Mouse (Mus musculus): ENCODE results near the gene Apba2. TPM values are rescaled to one million over a fixed set of nuclear protein-coding genes. Genes with fewer than 3 reads are reported as not detected.

The Apba2 gene
- polyA plus RNA-seq, 1 experiment from 2014 or later = 10.8 TPM

DNA sequence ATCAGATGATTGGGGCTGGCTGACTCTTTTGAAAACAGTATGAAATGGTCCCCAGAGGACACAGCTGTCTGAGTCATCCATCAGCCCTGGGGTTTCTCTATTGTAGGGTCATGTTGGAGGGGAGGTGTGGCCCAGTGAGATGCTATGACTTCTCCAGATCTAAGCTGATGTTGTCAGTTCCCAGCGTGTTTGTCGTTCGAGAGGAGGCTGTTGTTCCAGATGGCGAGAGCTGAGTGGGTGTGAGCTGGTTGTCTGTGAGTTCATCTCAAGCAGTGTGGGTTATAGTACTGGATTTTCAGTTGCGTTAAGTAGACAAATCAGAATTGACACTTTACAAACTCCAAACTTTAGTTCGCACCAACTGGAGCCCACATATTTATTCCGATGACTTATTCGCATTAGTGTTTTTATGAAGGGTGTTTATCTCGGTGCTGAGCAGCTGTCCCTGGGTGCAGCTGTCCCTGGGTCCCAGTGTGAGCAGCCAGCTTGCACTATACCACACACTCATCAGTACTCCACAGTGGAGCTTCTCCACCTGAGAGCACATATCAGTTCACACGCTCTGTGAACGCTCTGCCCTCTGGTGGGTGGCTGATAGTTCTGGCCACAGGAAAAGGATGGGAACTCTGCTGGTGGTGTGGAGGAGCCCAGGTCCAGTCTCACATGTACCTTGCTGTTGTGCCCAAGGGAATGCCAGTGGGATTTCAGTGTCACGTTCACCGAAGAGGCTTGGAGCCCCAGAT, 208.2 kb downstream of the Apba2 start:
- ATAC-seq (ENCODE audit: insufficient number of reproducible peaks, insufficient read depth, low FRiP score, low TSS enrichment, low read depth) = no peak
- H3K4me1 ChIP-seq = no peaks in the 10 kb centered on the region
- H3K27me3 ChIP-seq = no peaks in the 10 kb centered on the region
- no peaks in the 10 kb centered on the region for H3K9me3 ChIP-seq
- no peak overlapping the region for H3K4me3 ChIP-seq
- no peaks in the 10 kb centered on the region for H3K36me3 ChIP-seq
- no peak overlapping the region for H3K27ac ChIP-seq
- H3K4me2 ChIP-seq = no peak overlapping the region
- H3K9ac ChIP-seq = no peak overlapping the region
- WGBS = 84% methylated on average over 13 of the region's 13 CpGs

DNA sequence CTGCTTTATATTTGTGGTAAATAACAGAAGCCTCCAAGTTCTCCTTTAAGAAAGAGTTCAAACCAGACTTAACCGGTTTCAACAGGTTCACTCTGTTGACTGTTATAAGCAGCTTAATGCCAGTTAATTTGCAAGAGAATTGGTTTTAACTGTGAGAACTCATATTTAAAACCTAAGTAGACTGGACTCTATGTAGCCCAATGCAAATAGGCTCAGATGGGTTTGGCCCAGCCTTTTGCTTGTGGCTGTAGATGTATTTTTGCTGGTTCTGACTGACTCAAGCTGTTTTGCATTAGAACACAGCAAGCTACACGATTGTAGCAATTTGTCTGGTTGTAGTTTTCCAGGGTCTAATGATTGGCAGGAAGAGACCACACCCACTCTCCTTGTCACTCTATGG, 214.8 kb downstream of the Apba2 start:
- H3K9me3 ChIP-seq = no peaks in the 10 kb centered on the region
- 57% methylated on average over 2 of the region's 2 CpGs for WGBS
- H3K4me3 ChIP-seq = no peak overlapping the region
- H3K27me3 ChIP-seq = no peaks in the 10 kb centered on the region
- no peak overlapping the region for H3K9ac ChIP-seq
- no peaks in the 10 kb centered on the region for H3K4me1 ChIP-seq
- no peak overlapping the region for H3K4me2 ChIP-seq
- no peaks in the 10 kb centered on the region for H3K36me3 ChIP-seq
- H3K27ac ChIP-seq = no peak overlapping the region
- no peak for ATAC-seq (ENCODE audit: insufficient number of reproducible peaks, insufficient read depth, low FRiP score, low TSS enrichment, low read depth)

DNA sequence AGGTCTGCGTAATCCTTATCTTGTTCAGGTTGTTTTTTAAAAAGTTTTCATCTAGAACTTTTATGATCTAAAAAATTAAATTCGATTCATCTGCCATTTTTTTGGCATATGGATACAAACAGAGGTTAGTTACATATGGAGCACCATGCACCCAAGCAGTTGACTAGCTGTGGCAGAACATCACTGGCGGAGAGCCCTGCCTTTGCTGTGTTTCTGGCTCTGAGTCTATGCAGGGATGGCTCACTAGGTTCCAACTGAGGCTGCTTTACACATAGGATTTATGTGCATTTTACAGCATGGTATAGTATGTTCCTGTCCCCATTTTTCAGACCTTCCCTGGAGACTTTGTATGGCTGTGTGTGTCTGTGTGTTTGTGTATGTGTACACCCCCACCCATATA, 221.8 kb downstream of the Apba2 start:
- Histone ChIP-seq H3K9ac (no peak overlapping the region), H3K36me3 (no peaks in the 10 kb centered on the region), H3K9me3 (no peaks in the 10 kb centered on the region), H3K27ac (no peak overlapping the region), H3K27me3 (no peaks in the 10 kb centered on the region), H3K4me1 (no peaks in the 10 kb centered on the region), H3K4me3 (no peak overlapping the region), H3K4me2 (no peak overlapping the region)
- 81% methylated on average over 3 of the region's 3 CpGs for WGBS
- ATAC-seq (ENCODE audit: insufficient number of reproducible peaks, insufficient read depth, low FRiP score, low TSS enrichment, low read depth) = no peak

DNA sequence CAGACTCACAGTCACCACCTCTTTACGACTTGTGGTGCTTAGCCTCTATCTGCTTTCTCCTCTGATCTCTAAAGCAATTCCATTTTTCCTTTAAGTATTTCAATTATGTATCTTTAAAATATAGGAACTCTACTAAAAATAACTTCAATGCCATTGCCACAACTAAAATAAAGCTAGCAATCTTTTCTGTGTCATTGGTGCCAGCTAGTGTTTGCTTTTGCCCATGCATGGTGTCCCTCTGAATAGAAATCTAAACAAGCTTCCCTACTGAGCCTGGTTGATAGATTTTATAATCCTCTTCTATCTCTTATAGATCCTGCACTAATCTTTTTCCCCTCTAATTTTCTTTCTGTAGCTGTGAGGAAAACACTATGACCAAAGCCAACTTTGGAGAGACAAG, 222.9 kb downstream of the Apba2 start:
- H3K4me1 ChIP-seq = no peaks in the 10 kb centered on the region
- no peak overlapping the region for H3K4me2 ChIP-seq
- no peak overlapping the region for H3K27ac ChIP-seq
- 93% methylated on average over 1 of the region's 1 CpGs for whole genome bisulfite sequencing
- no peak overlapping the region for H3K4me3 ChIP-seq
- H3K36me3 ChIP-seq = no peaks in the 10 kb centered on the region
- H3K27me3 ChIP-seq = no peaks in the 10 kb centered on the region
- H3K9me3 ChIP-seq = no peaks in the 10 kb centered on the region
- no peak overlapping the region for H3K9ac ChIP-seq
- no peak for ATAC-seq (ENCODE audit: insufficient number of reproducible peaks, insufficient read depth, low FRiP score, low TSS enrichment, low read depth)

DNA sequence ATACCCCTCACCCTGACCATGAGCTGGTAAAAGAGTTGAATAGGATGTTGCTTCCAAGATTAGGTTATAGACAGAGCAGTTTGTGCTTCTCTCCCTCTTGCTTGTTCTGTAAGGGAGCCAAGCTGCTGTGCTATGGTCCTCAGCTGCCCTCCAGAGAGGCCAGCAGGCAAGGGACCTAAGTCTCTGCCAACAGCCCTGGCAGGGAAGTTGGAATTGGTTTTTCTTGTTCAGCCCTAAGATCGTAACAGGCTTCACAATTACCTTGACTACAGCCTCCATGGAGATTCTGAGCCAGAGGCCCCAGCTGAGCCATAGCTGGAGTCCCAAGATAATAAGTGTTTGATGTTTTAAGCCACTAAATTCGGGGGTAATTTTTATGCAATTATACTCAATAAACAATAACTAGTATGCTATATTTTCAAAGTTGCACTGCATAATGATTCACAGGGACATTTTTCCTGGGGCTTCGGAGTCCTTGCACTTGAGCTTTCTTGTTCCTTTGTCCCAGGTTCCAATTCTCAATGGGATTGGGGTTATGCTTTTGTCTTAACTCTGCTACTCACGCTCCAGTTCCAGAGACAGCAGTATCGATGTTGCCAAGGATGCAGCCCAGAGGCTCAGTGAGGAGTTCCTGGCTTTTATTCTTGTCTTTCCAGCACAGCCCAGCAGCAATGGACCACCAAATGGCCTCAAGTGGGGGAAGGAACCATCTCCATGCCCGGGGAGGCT, 224.6 kb downstream of the Apba2 start:
- Histone ChIP-seq H3K9ac (no peak overlapping the region), H3K4me2 (no peak overlapping the region), H3K27ac (no peak overlapping the region), H3K9me3 (no peaks in the 10 kb centered on the region), H3K4me3 (no peak overlapping the region), H3K36me3 (no peaks in the 10 kb centered on the region), H3K27me3 (no peaks in the 10 kb centered on the region), H3K4me1 (no peaks in the 10 kb centered on the region)
- 67% methylated on average over 6 of the region's 6 CpGs for WGBS
- no peak for ATAC-seq (ENCODE audit: insufficient number of reproducible peaks, insufficient read depth, low FRiP score, low TSS enrichment, low read depth)

DNA sequence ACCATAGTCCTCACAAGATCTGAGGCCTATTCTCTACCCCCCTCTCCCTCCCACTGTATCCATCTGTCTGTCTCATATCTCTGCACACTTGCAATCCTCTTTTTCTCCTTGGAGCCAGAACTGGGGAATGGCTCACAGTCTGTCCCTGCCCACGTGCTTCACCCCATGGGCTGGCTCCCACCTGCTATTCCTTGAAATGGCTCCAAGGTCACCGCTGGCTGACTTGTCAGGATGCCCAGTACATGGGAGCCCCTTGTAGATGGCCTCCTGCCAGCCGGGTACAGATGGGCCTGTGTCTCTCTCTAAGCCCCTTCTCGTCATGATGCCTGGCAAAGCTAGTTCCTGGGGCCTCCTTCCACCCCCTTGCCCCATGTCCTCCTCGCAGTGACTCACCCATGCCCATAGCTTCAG, 226.7 kb downstream of the Apba2 start:
- Histone ChIP-seq H3K36me3 (no peaks in the 10 kb centered on the region), H3K4me2 (no peak overlapping the region), H3K27ac (no peak overlapping the region), H3K27me3 (no peaks in the 10 kb centered on the region), H3K4me1 (no peaks in the 10 kb centered on the region), H3K9ac (no peak overlapping the region), H3K9me3 (no peaks in the 10 kb centered on the region), H3K4me3 (no peak overlapping the region)
- ATAC-seq (ENCODE audit: insufficient number of reproducible peaks, insufficient read depth, low FRiP score, low TSS enrichment, low read depth) = no peak
- WGBS = 77% methylated on average over 5 of the region's 5 CpGs

DNA sequence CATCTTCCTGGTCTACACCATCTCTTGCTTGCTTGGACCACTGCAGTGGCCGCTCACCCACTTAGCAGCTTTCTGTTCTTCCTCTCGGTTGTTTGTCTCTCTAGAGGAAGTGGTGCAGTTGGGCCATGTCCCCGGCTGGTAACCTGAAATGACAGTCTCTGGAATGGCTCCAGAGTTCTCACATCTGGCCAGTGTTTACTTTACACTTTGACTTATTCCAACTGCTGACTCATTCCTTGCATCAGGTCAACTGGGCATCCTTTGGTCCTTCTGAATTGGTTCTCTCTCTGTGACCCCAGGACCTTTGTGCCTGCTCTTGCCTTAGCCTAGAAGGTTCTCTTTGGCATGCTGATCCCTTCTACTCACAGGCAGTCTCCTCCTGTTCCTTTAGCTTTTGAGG, 227.3 kb downstream of the Apba2 start:
- H3K36me3 ChIP-seq = no peaks in the 10 kb centered on the region
- no peaks in the 10 kb centered on the region for H3K27me3 ChIP-seq
- no peaks in the 10 kb centered on the region for H3K9me3 ChIP-seq
- no peak overlapping the region for H3K4me3 ChIP-seq
- H3K4me2 ChIP-seq = no peak overlapping the region
- 83% methylated on average over 3 of the region's 3 CpGs for WGBS
- ATAC-seq (ENCODE audit: insufficient number of reproducible peaks, insufficient read depth, low FRiP score, low TSS enrichment, low read depth) = no peak
- no peak overlapping the region for H3K9ac ChIP-seq
- H3K4me1 ChIP-seq = no peaks in the 10 kb centered on the region
- no peak overlapping the region for H3K27ac ChIP-seq

DNA sequence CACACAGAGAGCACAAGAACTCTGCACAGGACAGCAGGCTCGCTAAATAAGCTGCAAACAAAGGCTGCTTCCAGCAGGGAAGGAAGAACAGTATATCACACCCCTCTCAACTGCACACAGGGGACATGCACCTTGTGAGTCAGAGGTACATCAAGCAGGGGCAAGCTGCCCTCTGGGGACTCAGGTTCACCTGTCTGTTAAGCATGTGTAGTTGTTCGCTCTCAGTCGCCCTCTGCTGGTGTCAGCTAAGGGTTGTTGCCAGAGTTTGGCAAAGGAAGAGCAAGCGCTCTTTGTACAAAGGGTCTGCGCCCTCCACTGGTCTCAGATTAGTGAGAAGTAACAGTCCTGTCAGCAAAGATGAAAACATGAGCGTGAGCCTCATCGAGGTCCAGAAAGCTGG, 228.3 kb downstream of the Apba2 start:
- no peaks in the 10 kb centered on the region for H3K4me1 ChIP-seq
- ATAC-seq (ENCODE audit: insufficient number of reproducible peaks, insufficient read depth, low FRiP score, low TSS enrichment, low read depth) = no peak
- H3K9me3 ChIP-seq = no peaks in the 10 kb centered on the region
- no peaks in the 10 kb centered on the region for H3K36me3 ChIP-seq
- H3K27ac ChIP-seq = no peak overlapping the region
- no peak overlapping the region for H3K4me2 ChIP-seq
- 32% methylated on average over 7 of the region's 7 CpGs for WGBS
- no peak overlapping the region for H3K9ac ChIP-seq
- no peak overlapping the region for H3K4me3 ChIP-seq
- no peaks in the 10 kb centered on the region for H3K27me3 ChIP-seq

DNA sequence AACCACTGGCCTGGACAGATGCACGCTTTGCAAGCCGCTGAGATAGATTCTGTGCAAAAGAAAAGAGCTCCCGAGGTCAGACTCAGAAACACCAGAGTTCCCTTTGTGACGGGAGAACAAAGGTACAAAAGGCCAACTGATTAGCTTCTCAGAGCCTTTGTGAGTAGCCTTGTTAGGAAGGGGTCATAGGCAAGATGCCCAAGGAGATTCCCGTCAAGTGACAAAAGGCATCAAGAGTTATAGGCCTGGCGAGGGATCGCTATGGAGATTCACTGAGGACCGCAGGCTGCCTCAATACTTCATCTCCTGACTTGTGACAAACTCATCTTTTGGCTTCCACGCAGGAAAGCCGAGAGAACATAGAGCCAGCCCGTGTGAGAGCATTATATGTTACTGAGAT, 237.6 kb downstream of the Apba2 start:
- 62% methylated on average over 11 of the region's 11 CpGs for WGBS

DNA sequence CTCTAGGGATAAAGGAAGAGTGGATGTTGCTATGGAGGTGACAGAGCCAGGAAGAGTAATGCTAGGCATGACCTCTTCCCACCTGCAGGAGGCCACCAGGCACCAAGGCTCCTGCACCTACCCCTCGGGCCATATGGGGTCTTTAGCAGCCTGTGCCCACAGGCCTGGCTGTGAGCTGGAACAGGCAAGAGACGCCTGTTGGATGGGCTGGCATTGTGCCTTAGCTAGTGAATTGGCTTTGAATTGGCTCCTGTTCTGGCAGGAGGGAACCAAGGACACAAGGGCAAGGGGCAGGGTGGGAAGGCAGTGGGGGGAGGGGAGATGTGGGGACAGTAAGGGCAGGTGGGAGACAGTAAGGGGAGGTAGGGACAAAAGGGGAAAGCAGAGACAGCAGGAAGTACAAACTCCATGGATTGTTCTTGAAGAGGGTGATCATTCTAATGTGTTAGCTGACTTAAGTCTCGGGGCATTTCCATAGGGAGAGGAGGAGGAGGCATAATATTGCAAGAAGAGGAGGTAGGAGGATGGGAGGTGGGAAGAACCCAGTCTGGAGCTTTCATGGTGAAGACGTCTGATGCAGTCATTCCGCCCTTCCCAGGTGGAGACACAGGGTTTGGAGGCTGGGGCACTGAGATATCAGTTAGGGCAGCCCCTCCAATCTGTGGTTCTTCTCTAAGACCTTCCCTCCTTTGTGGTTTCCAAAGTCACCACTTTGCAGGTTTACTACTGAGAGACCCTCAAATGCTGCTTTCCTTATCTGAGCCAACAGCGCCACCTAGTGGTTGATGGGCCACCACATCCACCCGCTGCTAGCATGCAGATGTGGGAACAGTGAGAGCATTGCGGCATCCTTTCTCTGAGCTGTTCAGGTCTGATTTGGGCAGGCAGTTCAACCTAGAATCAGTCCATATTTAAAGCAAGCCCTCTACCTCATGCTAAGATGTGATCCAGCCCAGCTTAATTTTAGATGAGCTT, 240.1 kb downstream of the Apba2 start:
- WGBS = 34% methylated on average over 8 of the region's 8 CpGs
- ATAC-seq (ENCODE audit: insufficient number of reproducible peaks, insufficient read depth, low FRiP score, low TSS enrichment, low read depth) = peak; percentile 46; the same call in 1 of the 2 replicates
- Histone ChIP-seq H3K27ac (no peak overlapping the region), H3K27me3 (no peaks in the 10 kb centered on the region), H3K4me3 (no peak overlapping the region), H3K4me2 (no peak overlapping the region), H3K9ac (no peak overlapping the region), H3K4me1 (no peaks in the 10 kb centered on the region), H3K9me3 (no peaks in the 10 kb centered on the region), H3K36me3 (no peaks in the 10 kb centered on the region)

More for the DNA sequence above, 237.6 kb downstream of the Apba2 start:
- no peak overlapping the region for H3K4me3 ChIP-seq
- no peak overlapping the region for H3K4me2 ChIP-seq
- no peaks in the 10 kb centered on the region for H3K4me1 ChIP-seq
- no peaks in the 10 kb centered on the region for H3K36me3 ChIP-seq
- no peak for ATAC-seq (ENCODE audit: insufficient number of reproducible peaks, insufficient read depth, low FRiP score, low TSS enrichment, low read depth)
- no peak overlapping the region for H3K9ac ChIP-seq
- no peaks in the 10 kb centered on the region for H3K9me3 ChIP-seq
- no peaks in the 10 kb centered on the region for H3K27me3 ChIP-seq
- H3K27ac ChIP-seq = no peak overlapping the region

DNA sequence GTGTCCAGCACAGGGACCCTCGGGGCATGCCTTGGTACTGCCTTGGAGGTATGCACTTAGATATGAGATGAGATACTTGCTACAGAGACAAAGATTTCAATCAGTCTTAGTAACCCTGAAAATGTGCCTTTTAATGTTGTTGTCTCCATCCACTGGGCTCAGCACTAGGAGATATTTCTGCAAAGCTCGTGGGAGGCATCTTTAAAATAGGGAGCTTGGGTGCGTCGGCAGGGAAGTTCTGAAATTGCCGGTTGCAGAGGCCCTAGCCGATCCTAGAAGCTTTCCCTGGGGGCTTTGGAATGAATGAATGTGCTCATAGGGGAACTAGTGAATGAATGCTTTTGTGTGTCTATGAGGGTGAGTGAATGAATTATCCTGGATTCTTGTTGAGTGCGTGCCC, 242.1 kb downstream of the Apba2 start:
- Histone ChIP-seq H3K9ac (no peak overlapping the region), H3K27ac (no peak overlapping the region), H3K9me3 (no peaks in the 10 kb centered on the region), H3K27me3 (no peaks in the 10 kb centered on the region), H3K4me2 (no peak overlapping the region), H3K4me3 (no peak overlapping the region), H3K36me3 (no peaks in the 10 kb centered on the region), H3K4me1 (no peaks in the 10 kb centered on the region)
- ATAC-seq (ENCODE audit: insufficient number of reproducible peaks, insufficient read depth, low FRiP score, low TSS enrichment, low read depth) = no peak
- WGBS = 83% methylated on average over 7 of the region's 7 CpGs
